Mouse (Mus musculus): ENCODE data around the gene Magi3.

- TF ChIP-seq EP300 (IDR thresholded peaks at IDR 0.05; ENCODE audit: insufficient read depth, low read depth, low read length): no peak
- no peak for TF ChIP-seq POLR2A (IDR thresholded peaks at IDR 0.05; ENCODE audit: insufficient read depth, low read length)
- TF ChIP-seq CTCF (IDR thresholded peaks at IDR 0.05; ENCODE audit: low read depth, low read length): no peak
Measured at GRCm38 (mm10) chr3:104006896-104007466, 213.2 kb downstream of the Magi3 start.

Data from ES-Bruce4 (cell line).